Mouse (Mus musculus) gastrocnemius, postnatal 4 days (tissue): ENCODE measurements at regions not wholly inside any gene's neighbourhood (a gene's known extent, or its start where the extent isn't known, plus 50 kb on each side); places are given as distances from the start of the nearest gene placed in this dataset.
A peak's percentile ranks its signal among the peaks of the same experiment; 100 is the strongest.

Experiments used
- DNase-seq, 2 experiments: peaks; one replicate each; pipeline ENCODE4 v3.0.0; 2021 to 2022; ENCODE audit warnings: low spot score in 2 of 2, mixed read lengths in 2 of 2

DNA sequence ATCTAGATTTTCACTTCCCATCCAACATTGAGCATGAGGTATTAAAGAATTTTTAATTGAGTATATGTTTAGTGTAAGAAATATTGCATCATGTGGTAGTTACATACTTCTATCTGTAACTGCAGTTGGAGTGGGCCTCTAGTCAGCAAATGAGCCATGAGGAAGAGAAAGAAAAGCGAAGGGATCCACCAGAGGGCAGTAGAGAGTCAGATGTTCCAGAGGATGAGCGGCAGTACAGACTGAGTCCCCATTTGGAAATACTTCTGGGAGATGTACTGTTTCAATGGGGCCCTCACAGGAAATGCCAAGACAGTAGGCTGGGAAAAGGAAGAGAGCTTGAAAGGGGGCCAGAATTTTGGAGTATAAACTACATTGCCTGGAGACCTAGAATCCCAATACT lies 221.2 kb downstream of the Myh15 start:
- DNase-seq, result peak; percentile 48 to 63

DNA sequence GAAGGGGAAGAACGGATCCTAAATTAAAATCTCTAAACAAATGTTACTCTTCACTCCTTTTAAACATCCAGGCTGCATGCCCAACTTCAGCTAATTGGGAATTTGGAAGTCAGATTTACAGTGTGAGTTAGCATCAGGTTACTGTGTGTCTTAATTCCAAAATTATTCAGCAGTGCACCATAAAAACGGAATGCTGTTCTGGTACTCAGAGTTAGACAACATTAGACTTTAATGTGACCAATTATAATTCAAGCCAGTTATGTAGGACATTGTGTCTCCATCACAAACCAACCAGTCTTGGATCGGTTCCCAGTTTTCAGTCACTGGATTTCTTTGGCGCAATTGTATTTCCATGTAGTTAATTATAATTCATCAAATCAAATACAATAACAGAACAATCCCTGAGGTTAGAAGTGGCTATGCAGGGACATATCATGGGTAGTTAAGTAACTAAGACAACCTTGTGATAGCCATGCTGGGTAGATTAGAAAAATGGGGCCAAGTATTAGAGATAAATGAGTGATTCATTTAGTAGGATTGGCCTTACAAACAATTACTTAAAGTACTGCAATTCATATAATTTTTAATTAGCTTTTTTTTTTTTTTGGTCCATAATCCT lies 230.9 kb downstream of the Myh15 start:
- DNase-seq, result no peak

DNA sequence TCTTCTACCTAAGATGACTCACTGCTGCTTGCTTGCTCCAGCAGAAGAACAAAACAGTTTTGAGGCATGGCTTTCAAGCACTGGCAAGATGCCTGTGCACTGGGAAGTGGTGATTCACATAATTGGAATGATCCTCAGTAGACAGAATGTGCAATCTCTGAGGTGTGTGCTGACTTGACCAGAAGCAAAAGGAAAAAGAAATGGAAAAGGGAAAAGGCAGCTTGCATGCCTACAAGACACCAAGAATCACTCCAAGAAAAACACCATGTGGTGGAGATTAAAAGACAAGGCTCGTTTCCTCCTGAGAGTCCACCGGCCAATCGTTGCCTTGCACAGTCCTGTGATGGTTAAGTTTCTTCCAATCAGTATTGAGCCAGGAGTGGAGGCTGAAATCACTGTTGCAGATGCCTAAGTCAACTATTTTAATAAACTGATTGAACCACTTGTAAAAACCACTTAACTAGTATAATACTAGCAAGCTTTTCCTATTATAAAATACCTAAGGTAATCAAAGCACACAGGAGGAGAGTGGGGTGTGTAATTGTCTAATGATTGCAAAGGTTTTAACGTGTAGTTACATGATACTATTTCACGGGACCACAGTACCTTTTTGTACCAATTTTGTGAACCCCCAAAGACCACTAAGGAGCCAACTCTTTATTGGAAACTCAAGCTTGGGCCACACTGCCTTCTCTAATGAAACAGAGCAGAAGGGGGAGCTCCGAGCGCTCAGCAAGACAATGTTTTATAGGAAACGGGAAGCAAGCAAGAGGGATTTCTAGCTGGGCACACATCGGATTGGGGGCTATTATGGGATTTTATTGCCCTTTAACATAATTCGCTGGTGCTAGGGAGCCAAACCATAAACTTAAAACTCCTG lies 232.2 kb downstream of the Myh15 start:
- peak in 1 of 2 experiments; percentile 15 for DNase-seq

DNA sequence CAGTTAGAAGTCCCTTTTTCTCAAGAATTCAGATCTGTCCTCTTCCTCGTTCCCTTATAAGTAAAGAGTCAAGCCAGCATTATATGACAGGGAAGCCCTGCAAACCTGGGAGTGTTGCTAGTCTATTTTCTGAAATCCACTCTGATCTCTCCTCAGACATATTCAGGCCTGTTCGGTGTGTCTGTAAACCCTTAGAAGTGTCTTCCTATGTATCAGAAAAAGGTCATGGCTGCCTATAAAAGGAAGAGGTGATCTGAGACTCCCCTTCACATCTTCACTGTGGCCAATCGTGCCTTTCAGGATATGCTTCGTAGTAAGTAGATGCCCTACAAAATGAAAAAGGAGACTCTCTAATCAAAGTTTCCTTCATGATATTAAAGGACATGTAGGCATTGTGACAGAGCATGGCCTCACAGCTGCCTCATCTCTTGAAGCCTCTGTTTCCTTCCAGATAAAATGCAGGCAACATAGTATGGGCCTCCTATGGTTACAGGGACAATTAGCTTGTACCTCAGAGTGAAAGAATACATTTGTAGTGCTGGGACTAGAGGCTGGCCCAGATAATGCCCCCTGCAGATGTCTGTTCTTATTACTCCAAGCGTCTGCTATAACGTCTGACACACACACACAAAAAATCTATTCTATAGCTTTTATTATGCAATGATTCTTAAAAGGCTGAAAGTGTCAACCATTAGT lies 246.5 kb downstream of the Myh15 start:
- no peak for DNase-seq

DNA sequence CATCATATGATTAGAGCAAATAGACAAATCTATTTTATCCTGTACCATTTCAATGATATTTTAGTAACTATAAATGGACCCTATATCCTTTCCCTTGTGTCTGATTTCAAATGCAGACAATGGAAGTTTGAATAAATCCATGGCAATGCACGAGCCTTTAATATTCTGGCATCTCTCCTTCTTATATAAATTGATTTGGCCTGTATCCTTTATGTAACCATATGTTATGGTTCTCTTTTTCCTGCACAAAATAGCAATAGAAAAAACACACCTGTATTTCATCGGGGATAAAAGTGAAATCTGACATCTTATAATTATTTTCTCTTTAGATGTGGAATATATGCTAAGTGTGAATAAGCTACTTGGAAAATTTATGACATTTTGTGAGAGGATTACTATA lies 247.1 kb downstream of the Myh15 start:
- no peak for DNase-seq

DNA sequence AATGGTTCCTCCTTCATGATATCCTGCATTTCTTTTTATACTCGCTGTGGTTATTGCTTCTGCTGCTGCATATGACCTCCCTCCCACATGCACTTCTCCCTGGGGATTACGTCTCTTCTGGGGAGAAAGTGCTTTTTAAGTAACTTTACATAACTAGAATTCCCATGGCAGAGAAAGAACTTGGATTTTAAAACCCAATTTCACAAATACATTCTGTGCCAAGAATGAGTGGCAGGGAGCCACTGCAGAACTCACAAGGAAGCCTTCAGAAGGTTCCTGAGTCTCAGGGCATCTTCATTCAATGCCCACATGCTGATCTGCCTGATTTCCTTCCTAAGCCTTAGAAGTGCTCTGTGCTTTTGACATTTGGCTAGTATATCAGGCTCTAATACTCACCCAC lies 259.8 kb downstream of the Myh15 start:
- DNase-seq, result no peak

DNA sequence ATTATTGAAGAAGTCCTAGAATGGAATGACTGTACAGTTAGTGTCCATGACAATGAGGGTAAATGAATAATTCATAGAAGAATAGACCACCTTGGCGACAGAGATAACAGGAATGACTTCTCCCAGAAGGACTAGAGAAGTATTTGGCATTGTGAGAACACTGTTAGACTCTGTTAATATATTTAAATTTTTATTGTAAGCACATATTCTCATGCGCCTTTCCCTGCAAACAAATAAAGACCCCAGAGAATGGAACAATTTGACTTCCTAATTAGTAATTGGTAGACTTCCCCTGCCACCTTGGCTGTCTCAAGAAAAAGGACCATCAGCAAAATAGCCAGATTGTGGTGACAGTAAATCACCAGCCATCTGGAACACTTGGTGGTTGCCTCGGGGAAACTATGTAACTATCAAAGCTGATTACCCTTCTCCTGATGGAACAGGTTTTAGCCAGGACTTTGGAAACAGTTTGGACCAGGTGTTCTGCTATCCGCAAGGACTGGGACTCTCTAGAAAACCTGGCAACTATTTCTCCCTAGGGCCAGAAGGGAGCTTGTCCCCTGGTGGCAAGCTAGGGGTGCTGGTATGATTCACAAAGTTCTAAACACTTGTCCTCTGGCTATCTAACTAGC lies 261.9 kb downstream of the Myh15 start:
- no peak for DNase-seq

DNA sequence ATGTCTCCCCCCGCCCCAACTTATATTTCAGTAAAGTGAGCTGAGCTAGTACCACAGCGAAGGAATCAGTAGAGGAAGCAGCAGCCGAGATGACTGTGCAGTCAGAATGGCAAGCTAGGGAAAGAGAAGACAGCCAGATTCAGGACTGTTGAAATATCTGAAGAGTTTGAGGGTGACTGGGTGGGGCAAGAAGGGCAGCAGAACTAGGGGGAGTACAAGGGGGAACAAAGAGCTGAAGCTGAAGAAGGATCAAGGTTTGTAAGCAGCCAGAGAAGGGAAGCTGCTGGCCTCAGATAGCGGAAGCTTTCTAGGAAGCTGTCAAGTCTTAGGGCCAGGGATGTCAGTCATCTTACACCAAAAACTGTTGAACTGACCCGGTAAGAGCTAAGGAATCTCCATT lies 262.5 kb downstream of the Myh15 start:
- no peak for DNase-seq

DNA sequence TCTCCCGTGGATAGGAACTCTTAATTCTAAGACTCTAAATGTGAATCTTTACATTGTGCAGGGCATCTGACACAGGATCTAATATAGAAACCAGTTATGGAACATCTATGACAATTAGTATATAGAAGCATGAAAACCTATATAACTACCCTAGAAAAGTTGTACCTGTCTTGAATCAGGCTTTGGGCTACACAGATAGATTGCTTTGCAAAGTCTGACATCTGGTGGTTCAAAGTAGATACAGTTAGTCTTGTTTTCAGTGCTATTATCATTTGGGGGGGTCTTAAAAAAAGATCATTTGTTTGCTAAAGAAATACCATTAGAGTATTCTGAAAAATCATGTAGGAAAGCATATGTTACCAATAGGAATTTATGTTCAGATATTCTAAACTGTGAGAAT lies 264.7 kb downstream of the Myh15 start:
- no peak for DNase-seq

DNA sequence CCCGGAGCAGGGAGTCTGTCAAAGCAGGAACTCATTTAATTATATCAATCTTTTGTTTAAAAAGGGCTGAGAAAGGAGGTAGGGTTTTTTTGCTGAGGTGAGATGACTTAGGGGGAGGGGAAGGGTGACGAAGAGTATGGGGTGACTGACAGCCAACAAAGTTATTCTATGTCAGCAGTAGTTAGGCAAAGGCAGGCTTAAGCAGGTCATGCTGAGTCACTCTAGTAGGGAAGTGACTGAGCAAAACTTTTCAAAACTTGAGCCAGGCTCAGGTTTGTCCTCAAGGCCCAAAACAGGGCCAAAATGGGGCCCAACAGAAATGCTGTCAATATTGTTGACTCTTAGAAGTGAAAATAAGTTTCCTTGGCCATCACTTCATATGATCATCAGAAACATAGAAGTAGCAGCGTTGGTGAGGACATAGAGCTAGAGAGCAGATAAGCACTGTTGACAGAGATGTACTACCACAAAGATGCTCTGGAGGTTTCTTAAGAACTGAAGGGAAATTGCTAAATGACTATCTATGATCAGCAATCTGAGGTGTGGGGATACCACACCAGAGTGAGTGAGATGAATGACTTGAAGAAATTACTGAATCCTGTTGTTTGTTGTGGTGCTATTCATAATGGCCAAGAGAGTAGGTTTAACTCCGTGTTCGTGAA lies 273.6 kb downstream of the Myh15 start:
- DNase-seq, result no peak

DNA sequence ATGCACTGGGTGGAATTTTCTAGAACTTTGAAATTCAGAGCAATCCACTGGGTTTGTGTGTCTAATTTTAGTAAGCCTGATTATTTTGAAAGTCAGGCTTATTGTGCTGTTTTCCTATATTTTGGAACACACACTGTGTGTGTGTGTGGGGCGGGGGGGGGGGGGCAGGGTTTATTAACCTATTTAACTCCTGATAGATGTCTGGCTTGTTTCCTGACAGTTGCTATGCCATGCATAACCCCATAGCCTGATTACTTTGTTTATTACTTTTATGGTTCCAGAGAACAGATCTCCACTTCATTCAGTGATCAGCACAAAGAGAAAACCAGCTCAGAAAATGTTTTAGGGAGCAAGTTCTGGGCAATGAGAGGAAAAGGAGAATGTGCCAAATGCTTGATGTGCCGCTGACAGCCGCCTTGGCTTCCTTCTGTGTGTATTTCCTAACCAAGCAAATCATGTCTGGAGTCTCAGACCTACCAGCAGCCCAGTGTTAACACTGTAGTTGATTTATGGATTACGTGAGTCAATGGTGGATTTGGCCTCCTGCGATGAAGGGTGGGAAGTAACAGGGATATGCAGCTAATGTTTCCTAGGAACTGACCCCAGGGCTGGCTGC lies 274.9 kb downstream of the Myh15 start:
- DNase-seq, result peak in 1 of 2 experiments; percentile 10

DNA sequence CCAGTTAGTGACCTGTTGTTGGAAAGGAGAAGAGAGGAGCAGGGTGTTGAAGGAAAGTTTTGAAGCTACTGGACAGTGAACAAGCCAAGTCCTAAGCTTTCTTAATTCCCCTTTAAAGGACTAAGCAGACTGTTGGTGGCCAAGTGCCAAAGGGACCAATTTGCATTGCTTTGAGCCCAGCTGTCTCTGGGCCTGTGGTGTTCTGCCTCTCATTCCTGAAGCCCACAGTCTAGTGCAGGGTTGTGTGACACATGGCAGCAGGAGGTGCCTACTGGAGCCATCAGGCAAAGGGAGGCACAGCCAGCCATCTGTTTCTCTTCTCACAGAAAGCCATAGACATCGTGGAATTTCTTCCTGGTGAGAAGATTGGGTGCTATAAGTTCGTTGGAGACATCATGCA lies 278.6 kb downstream of the Myh15 start:
- DNase-seq, result peak in 1 of 2 experiments; percentile 44

DNA sequence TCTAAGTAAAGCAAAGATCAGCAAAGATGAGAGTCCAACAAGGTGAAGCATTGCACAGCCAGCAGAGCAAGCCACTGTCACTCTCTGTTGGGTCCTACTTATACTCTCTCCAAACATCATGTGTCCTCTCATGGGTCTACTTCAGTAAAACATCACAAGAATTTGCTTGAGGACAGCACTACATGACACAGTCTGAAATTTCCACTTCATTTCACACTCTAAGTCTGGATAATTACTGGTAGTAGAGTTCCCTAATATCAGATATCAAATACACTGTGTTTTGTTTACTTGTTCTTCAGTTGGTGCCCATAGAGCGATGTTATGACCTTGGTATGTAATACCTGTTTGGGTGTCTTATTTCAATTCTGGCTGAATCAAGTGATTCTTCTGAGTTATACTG lies 280.7 kb downstream of the Myh15 start:
- DNase-seq, result no peak

DNA sequence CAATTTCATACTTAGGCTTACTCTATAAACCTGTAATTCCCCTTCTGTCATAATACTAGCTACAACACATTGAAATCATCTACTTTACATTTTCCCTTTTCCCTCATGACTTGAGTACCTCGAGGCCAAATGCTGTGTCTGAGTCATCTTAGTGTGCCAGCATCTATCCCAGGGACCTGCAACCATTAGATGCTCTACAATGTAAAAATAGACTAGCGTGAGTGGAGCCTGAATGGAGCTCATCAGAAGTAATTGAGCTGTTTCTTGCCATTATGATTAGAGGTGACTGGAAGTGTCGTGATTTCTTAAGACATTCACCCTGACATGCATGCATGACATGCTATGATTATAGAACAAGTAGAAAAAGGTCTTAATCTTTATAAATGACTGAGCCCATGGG lies 301.1 kb downstream of the Myh15 start:
- no peak for DNase-seq

DNA sequence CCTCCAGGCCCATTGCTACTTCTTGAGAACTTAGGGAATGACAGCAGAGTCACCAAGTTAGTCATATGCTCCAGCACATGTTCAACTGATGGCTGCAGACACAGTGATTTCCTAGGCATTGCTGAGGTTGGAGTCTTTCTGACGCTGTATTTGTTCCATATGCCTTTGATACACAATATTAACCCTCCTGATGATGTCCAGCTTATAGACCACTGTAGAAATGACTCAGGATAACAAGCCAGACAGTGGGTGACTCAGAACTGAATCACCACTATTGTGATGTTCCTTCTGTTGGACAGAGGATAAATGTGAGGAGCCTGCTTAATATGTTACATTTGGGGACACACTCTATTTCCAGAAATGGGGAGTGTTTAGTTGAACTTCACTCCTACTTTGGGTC lies 304.4 kb downstream of the Myh15 start:
- DNase-seq, result no peak

DNA sequence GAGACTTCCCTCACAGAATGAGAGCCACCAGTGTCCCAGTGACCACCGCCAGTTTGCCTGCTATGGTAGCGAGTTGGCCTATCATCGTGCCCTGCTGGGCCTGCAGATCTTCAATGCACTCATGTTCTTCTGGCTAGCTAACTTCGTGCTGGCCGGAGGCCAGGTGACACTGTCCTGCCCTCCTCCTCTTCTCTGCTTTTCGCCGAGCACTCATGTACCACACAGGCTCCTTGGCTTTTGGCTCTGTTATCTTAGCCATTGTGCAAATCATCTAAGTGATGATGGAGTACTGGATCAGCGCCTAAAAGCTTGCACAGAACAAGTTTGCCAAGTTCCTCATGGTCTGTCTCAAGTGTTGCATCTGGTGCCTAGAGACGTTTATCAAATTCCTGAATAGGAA lies 312.2 kb downstream of the Myh15 start:
- DNase-seq, result peak in 1 of 2 experiments; percentile 21

DNA sequence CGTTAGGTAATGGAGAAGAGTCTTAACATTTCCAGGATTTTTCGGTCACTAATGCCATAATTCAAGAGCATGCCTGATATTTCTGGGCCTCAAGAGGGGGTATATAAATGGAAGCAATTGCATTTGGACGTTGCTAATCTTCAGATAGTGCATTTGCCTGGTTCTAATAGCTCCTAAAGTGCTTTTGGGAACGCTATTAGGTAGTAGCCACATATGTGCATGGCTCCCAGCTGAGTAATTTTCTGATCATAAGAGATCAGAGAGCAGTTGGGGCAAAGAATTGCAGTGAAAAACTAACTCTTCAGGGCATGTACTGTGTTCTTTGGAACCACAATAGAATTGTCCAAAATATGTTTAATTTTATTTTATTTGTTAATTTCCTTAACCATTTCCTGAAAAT lies 317.8 kb downstream of the Myh15 start:
- no peak for DNase-seq

DNA sequence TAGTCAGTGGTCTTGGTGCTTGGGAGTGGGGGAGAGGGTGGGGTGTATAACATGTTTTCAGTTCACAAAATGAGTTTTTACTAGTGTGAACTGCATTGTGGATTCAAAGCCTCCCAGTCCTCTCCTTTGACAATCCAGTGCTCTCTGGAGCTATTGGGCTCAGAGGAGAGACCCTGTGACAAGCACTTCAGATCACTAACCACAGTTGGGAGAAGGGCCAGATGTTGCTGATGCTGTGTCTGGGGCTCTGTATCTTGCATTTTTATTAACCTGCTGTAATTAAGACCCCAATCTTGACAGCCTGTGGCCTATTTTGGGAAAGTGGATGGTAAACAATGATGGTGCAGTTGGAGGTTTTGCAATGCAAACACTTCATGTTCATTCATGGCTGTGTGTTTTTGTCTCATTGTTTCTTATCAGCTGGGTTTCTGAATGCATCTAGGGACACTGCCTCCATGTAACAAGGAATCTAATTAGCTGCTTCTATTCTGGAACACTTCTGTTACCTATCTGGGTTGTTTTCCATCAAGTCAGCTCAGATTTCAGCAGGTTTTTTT lies 320.0 kb upstream of the Ift57 start:
- no peak for DNase-seq

DNA sequence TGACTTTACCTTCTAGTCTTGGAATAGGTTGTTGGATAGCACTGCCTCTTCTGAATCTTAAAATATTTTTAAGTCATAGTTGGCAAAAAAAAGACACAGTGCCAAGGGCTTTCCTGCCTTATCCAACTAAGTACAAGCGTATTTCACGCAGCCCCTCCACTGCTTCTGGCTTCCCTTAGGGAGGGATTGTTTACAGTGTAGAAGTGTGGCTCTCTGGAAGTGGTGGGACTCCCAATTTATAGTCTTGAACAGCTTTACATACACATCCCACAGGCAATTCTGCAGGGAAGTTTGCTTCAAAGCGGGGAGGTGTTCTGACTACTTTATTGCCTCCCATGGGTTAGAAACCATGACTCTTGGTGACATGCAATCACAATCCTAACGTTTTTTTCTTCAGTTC lies 310.9 kb upstream of the Ift57 start:
- no peak for DNase-seq
